Mouse (Mus musculus) lung, postnatal 10 days (tissue): Measurements from ENCODE around the gene Mdm2.
"Not testable (repeated sequence)": the region's sequence is repeated elsewhere in the genome, so short reads cannot be mapped to it uniquely, and the experiment has no call there.

Experiments
- DNase-seq: peaks from one replicate; pipeline ENCODE4 v3.0.0; 2021

Mdm2 gene

DNA sequence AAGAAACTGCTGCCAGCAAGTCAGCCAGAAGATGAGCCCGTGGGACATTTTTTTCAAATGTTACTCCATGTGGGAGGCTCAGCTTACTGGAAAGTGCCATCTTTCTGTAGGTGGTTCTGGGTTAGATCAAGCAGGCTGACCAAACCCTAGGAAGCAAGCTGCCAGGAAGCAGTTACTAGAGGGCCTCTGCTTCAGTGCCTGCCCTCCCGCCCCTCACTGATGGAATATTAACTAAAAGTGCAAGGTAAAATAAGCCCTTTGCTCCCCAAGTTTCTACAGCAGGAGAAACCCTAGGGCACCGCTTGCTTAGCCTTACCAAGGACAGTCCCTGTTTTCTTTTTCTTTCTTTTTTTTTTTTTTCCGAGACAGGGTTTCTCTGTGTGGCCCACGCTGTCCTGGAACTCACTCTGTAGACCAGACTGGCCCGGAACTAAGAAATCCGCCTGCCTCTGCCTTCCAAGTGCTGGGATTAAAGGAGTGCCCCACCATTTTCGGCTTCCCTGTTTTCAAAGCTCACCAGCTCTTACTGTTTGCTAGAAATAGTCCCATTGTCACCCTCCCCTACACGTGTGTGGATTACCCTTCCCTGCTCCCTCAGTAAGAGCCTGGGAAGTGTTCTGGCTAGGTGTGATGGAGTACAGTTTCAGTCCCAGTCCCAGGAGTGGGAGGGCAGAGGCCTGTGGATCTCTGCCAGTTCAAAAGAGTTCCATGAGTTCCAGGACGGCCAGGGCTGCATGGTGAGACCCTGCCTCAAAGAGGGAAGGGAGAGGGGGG lies 37.9 kb upstream of the Mdm2 start:
- DNase-seq, result no peak

DNA sequence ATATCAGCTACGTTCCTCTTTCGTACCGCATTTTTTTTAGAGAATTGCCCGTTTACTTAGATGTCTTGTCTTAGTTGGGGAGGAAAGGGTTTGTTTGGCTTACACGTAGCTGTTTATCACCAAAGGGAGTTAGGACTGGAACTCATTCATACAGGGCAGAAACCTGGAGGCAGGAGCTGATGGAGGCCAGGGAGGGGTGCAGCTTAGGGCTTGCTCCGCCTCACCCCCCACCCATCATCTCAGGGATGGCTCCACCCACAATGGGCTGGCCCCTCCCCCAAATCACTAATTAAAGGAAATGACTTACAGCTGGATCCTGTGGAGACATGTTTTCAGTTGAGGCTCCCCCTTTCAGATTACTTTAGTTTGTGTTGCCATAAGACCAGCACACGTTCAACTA lies 37.2 kb upstream of the Mdm2 start:
- peak; percentile 45 for DNase-seq

DNA sequence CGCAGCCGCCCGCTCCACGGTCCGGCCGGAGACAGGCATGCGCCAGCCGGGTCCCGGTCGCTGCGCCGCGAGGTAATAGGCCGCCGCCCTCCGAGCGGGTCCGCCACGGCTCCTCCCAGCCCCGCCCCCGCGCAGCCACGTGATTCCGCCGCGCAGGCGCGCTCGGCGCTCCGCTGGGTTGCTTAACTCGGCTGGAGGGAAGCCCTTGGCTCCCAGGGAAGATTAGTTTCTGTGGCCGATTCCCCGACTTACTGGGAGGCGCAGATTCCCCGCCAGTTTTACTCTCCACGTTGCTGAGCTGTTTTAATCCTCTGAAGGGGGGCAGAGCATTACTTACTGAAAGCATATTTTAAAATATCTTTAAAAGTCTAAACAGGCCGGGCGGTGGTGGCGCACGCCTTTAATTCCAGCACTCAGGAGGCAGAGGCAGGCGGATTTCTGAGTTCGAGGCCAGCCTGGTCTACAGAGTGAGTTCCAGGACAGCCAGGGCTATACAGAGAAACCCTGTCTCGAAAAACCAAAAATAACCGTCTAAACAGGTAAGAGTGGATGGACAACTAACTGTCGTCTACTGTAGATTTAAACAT lies 35.8 kb upstream of the Mdm2 start, which contains the start of gene Slc35e3:
Gene Slc35e3, minus strand, starts transcription at position 69 of the 587 bp plus-strand sequence.
- peak; percentile 98 for DNase-seq

DNA sequence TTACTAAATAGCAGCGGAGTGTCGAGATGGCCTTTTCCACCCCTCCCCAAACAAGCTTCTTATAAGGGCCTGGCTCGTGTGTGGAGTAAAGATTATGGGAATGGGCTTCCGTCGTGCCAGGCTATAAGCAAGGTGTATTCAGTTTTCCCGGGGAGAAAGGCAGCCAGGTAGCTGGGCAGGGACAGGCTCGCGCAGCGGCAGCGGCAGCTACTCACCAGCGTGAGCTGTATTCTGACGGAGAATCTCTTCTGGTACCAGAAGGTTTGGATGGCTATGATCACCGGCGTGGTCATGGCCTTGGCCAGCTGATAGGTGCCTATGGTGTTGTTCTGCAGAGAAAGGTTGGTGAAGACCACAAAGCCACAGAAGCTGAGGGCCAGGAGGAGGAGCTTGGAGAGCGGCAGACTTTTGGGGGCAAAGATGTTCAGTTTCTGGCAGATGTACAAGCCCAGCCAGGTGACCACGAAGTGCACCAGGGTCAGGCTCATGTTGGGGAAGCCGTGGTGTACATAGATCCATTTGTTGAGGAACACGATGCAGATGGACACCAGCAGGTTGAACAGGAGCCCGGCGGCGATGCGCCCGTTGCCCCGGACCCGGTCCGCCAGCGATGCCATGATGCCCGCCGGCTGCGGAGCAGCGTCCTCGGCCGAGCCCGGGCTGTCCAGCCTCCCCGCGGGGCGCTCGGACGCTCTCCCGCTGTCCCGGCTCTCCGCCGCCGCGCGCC lies 35.2 kb upstream of the Mdm2 start:
- DNase-seq, result not testable (repeated sequence)

DNA sequence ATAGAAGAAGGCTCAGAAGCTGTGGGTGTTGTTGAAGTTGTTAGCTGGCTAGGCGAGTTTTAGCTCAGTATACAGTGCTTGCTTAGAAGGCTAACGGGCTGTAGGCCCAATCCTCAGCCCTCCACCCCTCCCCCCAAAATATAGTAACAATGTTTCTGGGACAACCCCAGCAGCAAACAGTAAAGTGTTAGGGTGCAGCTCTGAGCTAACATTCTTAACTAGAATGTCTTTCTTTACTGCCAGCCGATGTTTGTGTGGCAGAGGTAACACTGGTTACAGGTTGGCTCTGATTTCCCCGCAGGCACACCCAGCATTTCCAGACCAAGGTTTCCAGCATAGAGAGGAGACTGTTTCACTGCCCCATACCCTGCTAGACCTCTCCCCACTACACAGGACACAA lies 33.4 kb upstream of the Mdm2 start:
- DNase-seq, result peak; percentile 18

DNA sequence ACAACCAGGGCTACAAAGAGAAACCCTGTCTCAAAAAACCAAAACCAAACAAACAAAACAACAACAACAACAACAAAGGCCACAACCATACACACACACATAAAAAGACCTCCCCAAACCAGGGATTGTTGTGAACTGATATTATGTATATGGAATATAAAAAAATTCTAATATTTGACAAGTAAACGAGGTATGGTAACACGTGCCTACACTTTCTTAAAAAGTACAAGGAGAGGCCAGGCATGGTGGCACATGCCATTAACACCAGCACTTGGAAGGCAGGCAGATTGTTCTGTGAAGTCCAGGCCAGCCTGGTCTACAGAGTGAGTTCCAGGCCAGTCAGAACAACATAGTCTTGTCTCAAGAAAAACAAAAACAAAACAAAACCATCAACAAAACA lies 32.6 kb upstream of the Mdm2 start:
- DNase-seq, result no peak

DNA sequence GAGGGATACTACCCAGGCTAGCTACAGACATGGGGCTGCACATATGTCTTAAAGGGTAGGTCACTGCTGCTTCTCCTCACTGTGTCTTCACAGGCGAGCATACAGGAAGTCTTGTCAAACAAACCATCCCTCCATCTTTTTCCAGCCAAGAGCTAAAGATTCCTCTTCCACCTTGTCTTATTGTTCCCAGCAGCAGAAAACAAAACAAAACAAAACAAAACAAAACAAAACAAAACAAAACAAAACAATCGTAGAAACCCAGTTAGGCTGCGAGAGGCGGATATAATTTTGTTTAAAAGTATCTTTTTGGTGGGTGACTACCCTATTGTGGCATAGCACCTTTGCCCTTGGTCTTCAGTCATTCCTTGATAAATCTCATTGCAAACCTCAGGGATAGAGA lies 32.1 kb upstream of the Mdm2 start:
- no peak for DNase-seq

DNA sequence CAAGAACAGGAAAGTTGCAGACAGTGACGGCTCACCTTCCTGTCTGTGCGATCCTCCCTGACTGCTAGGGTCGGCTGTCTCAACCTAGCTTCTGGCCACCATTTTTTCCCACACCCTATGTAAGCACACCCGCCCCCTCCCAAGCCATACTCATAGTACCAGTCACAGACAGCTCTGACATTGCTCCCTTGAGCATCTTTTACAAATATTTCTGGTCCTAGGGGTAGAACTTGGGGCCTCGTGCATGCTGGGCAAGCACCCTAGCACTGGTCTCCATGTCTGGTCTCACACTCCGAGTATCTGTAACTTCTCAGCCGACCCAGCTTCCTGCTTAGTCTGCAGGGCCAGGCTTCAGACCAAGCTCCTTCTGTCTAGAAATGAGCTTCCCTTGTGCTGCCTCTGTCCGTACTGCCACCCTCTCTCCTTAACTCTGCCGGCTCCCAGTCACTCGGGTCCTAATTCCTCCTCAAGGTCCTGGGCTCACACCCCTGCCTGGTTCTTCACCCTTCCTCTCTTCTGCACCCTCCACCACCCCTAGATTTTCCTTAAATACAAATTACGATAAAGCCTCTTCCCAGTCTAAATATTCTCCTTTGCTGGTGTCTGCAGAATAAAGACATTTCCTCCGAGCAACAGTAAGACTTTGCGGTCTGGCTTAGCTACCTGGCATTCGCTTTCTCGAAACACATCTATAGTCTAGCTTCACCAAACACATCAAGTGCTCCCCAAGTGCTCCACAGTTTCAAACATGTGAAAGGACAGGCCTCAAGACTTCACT lies 31.3 kb upstream of the Mdm2 start:
- no peak for DNase-seq

DNA sequence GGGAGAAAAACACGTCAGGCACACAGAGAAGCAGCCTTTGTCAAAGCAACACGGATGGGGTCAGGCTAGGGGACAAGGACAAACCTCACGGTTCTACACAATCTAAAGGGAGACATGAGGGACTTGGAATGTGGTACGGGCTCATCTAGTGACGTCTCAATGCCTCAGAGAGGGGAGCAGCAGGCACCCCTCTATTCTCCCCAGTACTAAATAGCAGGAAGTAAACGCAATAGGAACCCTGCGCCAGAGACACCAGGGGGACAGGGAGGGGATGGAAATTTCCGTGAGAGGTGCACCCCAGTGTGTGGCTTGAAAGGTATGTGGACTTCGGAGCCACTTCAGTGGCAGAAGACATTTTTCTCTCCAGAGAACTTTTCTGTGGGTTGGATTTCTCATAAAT lies 30.4 kb upstream of the Mdm2 start:
- DNase-seq, result no peak

DNA sequence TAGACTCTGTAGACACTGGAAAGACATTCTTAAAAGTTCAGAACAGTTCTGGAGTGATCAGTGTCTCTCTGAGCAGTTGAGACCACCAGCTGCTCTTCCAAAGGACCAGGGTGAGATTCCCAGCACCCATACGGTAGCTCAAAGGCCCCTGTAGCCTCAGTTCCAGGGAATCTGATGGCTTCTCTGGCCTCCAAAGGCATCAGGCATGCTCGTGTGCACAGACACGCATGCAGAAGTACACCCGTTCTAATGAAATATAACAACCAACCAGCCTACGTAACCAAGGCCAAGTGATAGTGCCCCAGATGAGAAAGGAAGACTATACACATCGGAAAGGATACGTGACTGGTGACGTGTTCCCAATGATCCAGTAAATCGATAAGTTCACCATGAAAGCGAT lies 29.6 kb upstream of the Mdm2 start:
- no peak for DNase-seq

DNA sequence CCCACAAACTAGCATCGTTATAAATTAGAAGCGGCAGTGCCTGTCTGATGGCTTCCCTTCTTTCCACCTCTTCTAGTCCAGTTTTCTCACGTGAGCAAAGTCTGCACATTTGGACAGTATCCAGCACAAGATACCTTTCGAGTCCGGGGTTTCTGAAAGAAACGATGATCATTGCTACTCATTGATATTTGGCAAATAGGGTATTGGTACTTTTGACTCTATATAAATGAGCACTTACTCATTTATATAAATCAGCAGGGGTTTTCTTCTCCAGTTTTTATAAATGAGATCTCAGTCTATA lies 29.0 kb upstream of the Mdm2 start:
- DNase-seq, result no peak

DNA sequence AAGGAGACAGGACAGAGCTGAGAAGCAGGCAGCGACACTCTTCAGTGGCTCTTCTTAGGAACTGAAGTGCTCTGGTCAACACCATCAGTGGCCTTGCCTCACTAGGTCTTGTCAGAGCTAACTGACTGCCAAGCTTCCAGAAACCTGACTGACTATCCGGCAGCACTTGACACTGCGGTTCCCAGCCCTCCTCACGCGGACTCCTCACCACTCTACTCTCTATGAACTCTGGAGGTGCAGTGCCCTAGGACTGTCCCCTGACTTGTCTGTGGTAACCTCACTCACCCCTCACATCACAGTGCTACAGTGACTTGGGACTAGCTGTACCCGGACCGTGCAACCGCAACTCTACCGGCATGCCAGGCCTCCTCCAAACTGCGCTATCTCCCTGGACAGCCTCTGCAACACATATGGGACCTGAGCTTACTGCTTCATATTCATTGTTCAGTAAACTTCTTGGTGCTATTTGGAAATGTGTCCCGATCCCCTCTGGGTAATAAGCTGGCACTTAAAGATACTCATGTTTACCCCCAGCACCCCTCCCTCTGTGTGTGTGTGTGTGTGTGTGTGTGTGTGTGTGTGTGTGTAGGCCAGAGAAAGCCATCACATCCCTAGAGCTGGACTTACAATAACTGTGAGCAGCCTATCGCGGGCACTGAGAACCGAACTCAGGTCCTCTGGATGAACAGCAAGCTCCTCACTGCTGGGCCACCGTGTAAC lies 28.5 kb upstream of the Mdm2 start:
- DNase-seq, result no peak

DNA sequence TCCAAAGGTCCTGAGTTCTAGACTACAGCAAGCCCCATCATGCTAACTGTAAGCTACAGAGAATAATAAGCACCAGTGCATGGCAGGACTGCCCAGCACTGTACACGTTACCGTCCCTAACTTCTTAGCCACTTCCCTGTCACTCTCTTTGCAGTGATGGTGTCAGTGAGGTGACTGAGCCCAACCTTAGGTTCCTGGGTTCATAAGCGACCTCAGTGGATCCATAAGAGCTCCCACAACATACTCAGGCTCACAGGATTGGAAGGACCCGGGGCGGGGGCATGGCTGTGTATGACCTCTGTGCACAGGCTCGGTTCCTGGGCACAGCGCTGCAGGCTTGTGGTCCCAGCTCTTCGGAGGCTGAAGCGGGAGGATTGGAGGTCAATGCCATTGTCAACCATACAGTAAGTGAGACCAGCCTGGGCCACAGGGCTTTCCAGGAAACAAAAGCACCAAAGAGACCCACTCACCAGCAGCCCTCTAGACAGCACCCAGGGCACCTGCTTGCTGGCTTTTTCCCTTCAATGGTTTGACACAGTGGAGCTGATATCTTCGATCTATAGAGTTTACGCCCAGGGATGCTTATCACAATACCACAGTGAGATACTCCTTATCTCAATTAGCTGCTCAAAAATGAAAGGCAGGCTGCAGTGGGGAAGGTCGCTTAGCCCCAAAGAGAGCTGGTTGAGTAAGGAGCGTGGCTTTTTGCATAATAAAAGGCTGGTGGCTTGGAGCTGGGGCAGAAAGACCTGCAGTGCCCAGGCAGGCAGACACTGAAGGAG lies 27.8 kb upstream of the Mdm2 start:
- DNase-seq, result no peak

DNA sequence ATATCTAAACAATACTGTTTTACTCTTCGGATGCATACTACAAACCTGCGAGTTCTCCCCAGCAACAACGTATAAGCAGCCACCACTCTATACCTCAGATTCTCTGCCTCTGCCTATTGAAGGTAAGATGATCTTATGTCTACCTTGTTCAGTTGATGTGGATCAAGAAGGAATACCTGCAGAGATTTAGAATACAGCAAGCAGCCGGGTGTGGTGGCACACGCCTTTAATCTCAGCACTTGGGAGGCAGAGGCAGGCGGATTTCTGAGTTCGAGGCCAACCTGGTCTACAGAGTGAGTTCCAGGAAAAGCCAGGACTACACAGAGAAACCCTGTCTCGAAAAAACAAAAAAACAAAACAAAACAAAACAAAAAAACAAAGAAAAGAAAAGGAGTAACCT lies 26.9 kb upstream of the Mdm2 start:
- DNase-seq, result not testable (repeated sequence)

DNA sequence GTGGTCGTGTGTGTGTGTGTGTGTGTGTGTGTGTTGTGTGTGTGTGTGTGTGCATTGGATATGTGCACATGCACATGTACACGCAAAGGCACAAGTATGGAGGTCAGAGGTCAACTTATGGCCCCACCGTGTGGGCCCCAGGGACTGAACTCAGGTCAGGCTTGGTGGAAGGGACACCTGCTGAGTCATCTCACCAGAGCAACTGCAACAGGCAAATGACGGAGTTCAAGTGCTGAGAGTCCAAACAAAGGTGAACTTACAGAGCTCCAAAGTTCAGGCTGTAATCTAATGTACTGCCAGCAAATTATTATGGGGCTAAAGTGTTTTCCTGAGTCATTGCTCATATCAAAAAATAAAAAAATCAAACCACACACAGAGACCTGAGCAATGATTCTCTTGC lies 26.5 kb upstream of the Mdm2 start:
- no peak for DNase-seq

DNA sequence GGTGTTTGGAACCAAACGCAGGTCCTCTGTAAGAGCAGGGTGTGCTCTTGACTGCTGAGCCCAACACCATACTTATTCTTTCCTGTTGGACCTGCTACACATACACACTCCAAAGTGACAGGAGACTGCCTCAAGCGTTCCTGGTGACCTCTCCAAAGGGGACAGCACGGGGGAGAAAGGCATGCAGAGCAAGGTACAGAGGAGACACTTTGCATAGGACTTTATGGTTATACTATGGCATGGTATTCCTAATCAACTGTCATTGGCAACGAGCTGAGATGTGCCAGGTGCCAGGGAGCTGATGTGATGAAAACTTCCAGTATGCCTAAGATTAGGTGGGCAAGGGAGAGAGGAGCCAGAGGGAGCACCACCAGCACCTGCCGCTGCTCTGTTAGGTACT lies 26.0 kb upstream of the Mdm2 start:
- no peak for DNase-seq

DNA sequence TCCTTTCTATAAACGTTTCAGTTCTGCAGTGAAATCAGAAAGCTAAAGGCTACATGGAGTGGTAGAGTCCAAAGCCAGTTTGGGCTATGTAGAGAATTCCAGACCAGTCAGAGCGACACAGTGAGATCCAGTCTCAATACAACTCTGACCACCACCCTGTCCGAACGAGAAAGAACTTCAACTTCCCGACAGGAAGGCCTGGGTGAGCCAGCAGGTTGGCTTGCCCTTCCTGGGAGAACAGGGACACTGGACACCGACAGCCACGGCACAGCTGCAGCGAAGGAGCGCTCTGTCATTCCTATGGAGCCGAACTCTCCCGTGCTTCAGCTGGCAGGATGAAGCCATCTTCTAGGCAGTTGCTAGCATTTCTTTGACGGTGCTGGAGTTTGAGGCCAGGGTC lies 24.8 kb upstream of the Mdm2 start:
- DNase-seq, result not testable (repeated sequence)

DNA sequence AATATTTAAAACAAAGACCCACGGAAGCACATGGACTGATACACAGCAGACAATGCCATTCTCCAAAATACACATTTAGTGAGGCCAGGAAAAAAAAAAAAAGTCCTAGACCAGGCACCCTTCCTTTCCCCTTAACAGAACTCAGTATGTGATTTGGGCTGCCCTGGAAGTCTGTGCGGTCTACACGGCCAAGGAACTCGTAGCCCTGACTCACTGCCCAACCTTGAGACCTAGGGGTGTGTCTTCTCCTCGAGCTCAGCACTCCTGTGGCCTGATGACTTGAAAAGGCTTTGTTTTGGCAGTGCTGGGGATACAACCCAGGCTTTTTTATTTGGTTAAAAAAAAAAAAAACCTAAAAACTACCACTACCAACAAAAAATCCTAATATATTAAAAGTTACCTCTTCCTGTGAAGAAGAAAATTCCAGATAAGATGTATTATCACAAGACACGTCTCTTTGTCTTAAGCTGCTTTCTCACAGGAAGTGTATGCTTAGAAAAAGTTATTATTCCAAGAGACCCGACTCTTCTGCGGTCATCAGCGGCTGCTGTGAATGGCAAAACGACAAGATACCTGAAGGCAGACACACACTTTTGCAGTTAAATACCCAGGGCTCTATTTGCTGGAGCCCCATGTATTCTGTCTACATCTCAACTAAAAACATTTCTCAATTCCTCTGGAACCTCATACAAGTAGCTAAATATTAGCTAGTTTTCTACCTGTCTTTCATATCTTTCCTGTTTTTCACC lies 23.7 kb upstream of the Mdm2 start:
- not testable (repeated sequence) for DNase-seq

DNA sequence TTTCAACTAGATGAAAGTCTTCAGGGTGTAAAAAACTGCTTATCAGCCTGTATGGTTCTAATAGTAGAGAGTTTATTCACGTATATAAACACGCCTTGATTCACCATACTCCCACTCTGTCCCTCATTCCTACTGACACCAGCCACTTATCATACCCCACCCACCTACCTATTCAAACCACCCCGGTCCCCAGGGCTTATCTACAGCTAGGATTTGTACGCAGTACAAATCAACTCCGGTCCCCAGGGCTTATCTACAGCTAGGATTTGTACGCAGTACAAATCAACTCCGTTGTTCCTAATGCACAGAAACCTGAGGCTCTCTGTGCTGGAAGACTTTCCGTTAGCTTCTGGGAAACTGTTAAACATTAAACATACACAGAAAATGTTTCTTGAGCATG lies 23.1 kb upstream of the Mdm2 start:
- not testable (repeated sequence) for DNase-seq

DNA sequence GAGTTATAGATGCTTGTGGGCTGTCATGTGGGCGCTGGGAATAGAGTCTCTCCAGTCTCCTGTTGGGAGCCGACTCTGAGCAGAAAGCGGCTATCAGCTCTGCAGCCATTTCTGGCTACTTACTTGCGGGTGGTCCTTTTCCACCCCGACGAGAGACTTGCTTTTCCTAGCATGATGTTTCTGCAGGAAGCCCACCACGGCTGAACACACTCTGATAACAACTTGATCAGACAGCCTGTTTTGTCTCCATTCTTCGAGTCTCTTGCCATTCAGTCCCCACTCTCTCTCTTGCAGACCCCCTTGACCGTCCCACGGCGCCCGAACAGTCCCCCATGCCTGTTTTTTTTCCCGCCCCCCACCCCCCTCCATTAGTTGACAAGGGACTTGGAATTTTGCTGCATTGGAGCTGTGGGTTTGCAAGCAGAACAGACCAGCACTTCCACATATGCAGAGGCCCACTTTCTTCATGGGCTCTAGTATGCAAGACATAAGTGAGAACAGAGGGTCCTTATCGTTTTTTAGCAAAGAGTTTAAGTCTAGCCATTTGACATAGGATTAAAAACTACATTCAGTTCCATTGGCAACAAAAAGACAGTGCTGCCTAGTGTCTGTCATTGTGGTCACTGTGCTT lies 22.5 kb upstream of the Mdm2 start:
- no peak for DNase-seq

DNA sequence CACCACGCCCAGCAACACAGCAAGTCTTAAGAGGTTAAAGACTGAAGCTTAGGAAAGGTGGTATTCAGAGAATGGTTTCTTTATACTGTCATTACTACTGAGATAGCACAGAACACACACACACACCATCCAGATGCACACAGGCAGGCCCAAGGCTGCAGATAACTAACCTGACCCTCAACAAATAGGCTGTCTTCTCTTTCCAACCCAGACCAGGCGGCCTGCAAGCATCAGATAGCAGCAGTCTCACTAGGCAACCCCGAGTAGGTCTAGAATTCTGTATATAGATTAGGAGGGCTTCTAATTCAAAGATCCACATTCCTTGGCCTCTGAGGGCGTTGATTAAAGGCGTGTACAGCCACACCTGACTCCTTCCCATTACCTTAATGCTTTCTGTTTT lies 21.6 kb upstream of the Mdm2 start:
- DNase-seq, result no peak
